Mouse (Mus musculus) liver, postnatal 0 days (tissue): Measurements from ENCODE around the gene Hcn4.

ENCODE experiments used
- CTCF ChIP-seq: sonication (generic); IDR thresholded peaks from 2 replicates; pipeline ENCODE4 v1.5.1; 2016; ENCODE audit warnings: antibody characterized with exemption, low read depth
- EP300 ChIP-seq: IDR thresholded peaks from 2 replicates; pipeline ENCODE4 v1.6.1; 2016; ENCODE audit warnings: antibody characterized with exemption, low read depth, mild to moderate bottlenecking

- TF ChIP-seq EP300 (no peak), CTCF (no peak)
These were observed 23.8 kb downstream of the Hcn4 start for GRCm38 (mm10) chr9:58847008-58847407.
